Mouse (Mus musculus): Measurements from ENCODE around the gene Gtse1.

GRCm38 (mm10) chr15:85889235-85889634, 29.7 kb downstream of the Gtse1 start:
- no peak for TF ChIP-seq POLR2A (IDR thresholded peaks at IDR 0.05; ENCODE audit: insufficient read depth, low read depth, low read length)
- no peak for TF ChIP-seq CTCF (IDR thresholded peaks at IDR 0.05; ENCODE audit: insufficient read depth, low read depth, low read length)

All from olfactory bulb, adult 2 months (tissue).